Mouse (Mus musculus) olfactory bulb, adult 2 months (tissue): Measurements from ENCODE around the gene Draxin.

Experiments
- CTCF ChIP-seq: fragments of 200-500 bp; IDR thresholded peaks from 2 replicates; pipeline ENCODE4 v1.5.1; 2012; ENCODE audit warnings: low read depth, mild to moderate bottlenecking, low read length, moderate library complexity; ENCODE audit not compliant: insufficient read depth
- POLR2A ChIP-seq: fragments of 200-500 bp; IDR thresholded peaks from 2 replicates; pipeline ENCODE4 v1.6.1; 2012; ENCODE audit warnings: mild to moderate bottlenecking, low read depth, low read length, moderate library complexity; ENCODE audit not compliant: insufficient read depth

GRCm38 (mm10) chr4:148164461-148164860, 34.0 kb upstream of the Draxin start:
- TF ChIP-seq CTCF (no peak), POLR2A (no peak)
